Mouse (Mus musculus): ENCODE data around the gene Prkce. TPM values are rescaled to one million over a fixed set of nuclear protein-coding genes. Genes with fewer than 3 reads are reported as not detected.

The Prkce gene
- polyA plus RNA-seq, 1 experiment from 2014 or later = 44.3 TPM

DNA sequence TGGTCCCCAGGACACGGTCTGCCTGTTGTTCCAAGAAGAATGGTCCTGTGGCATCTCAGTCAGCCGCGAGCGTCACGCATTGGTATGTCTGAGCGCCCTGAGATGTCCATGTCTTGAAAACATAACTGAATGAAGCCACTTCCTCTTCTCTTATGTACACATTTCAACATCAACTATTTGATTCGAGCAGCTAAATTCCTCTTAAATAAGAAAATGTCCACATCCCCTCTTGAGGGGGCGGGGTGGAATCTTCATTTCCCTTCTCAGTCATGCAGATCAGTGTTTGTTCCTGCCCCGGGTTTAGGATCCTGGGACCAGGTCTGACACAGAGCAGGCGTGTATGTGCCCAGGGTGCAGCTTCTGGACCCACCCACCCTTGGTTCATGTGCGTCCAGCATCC is 211.0 kb downstream of the Prkce start:
- H3K36me3 ChIP-seq (ENCODE audit: control insufficient read depth, insufficient read depth, low read length) = no peaks in the 10 kb centered on the region
- H3K9ac ChIP-seq (replicated peaks; ENCODE audit: low read depth, low read length) = no peak overlapping the region
- whole genome bisulfite sequencing = 82% methylated on average over 11 of the region's 11 CpGs
- H3K27ac ChIP-seq (ENCODE audit: low read depth, low read length) = no peak overlapping the region
- H3K4me3 ChIP-seq (ENCODE audit: low read depth, low read length) = no peak overlapping the region
- peaks cover 3% of the 10 kb centered on the region; the same call in 1 of the 2 replicates for H3K4me1 ChIP-seq (ENCODE audit: control insufficient read depth, insufficient read depth, low read length)
- no peaks in the 10 kb centered on the region for H3K27me3 ChIP-seq (ENCODE audit: control insufficient read depth, insufficient read depth, low read length)
- no peak for ATAC-seq (ENCODE audit: low read depth)
- no peak overlapping the region for H3K4me2 ChIP-seq (ENCODE audit: low read depth, low read length)
- no peaks in the 10 kb centered on the region for H3K9me3 ChIP-seq (ENCODE audit: control insufficient read depth, low read length)

DNA sequence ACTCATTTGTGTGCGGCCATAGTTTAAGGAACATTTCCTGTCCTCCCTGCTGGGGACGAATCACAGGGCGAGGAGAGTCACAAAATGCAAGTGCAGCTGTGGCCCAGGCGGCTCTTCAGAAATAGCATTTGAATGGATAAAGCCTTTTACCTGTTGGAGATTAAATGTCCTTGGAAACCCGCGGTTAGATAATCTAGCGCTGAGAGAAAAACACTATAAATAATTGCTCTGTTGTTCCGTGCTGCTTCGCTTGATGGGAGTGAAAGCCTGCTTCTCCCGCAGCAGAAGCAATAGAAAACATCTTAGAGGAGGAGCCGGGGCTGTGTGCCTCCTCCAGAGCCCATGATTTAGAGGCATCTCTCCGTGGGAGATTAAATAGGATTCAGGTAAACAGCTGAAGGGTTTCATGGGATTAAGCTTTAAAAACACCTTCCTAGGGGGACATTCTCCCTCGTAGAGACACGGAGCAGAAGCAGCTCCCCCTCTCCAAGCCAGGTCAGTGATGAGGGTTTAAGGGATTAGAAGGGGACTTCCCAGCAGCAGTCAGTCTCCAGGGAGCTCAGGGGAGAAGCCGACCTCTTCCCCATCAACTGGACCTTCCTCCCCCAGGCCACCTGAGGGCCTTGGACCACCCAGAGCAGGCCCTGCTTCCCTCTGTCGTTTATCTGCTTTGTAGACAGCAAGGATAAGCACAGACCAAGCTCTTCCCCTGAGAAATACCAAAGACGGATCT is 212.0 kb downstream of the Prkce start:
- ATAC-seq (ENCODE audit: low read depth) = no peak
- Histone ChIP-seq H3K9ac (replicated peaks; ENCODE audit: low read depth, low read length) (0 out of 2 replicates have a peak overlapping the region, but pooled peaks have one; percentile 2), H3K27ac (ENCODE audit: low read depth, low read length) (peak overlapping the region; percentile 55; the same call in 1 of the 2 replicates), H3K36me3 (ENCODE audit: control insufficient read depth, insufficient read depth, low read length) (no peaks in the 10 kb centered on the region), H3K4me1 (ENCODE audit: control insufficient read depth, insufficient read depth, low read length) (peaks cover 3% of the 10 kb centered on the region; the same call in 1 of the 2 replicates), H3K4me3 (ENCODE audit: low read depth, low read length) (no peak overlapping the region), H3K27me3 (ENCODE audit: control insufficient read depth, insufficient read depth, low read length) (no peaks in the 10 kb centered on the region), H3K9me3 (ENCODE audit: control insufficient read depth, low read length) (no peaks in the 10 kb centered on the region), H3K4me2 (ENCODE audit: low read depth, low read length) (no peak overlapping the region)
- WGBS = 13% methylated on average over 17 of the region's 17 CpGs

DNA sequence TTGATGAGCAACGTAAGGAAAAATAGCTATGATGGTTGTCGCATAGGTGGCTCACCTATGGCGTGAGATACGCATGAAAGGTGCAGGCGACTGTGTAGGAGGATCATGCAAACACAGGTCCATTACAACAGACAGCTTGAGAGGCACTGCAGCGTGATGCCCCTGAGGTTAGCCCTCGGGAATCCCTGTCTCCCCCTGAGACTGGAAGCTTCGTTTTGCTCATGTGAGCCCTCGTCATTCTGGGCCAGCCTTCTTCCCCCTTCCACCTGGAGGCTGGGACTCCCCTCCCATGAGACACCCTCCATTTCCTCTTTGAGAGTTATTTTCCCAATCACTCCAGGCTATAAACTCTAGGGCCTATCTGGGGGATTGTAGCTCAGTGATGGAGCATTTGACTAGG is 213.9 kb downstream of the Prkce start:
- Histone ChIP-seq H3K4me2 (ENCODE audit: low read depth, low read length) (no peak overlapping the region), H3K36me3 (ENCODE audit: control insufficient read depth, insufficient read depth, low read length) (no peaks in the 10 kb centered on the region), H3K4me3 (ENCODE audit: low read depth, low read length) (no peak overlapping the region), H3K27ac (ENCODE audit: low read depth, low read length) (no peak overlapping the region), H3K4me1 (ENCODE audit: control insufficient read depth, insufficient read depth, low read length) (peaks cover 3% of the 10 kb centered on the region; the same call in 1 of the 2 replicates), H3K27me3 (ENCODE audit: control insufficient read depth, insufficient read depth, low read length) (no peaks in the 10 kb centered on the region), H3K9ac (replicated peaks; ENCODE audit: low read depth, low read length) (no peak overlapping the region), H3K9me3 (ENCODE audit: control insufficient read depth, low read length) (no peaks in the 10 kb centered on the region)
- no peak for ATAC-seq (ENCODE audit: low read depth)
- WGBS = 82% methylated on average over 9 of the region's 9 CpGs

DNA sequence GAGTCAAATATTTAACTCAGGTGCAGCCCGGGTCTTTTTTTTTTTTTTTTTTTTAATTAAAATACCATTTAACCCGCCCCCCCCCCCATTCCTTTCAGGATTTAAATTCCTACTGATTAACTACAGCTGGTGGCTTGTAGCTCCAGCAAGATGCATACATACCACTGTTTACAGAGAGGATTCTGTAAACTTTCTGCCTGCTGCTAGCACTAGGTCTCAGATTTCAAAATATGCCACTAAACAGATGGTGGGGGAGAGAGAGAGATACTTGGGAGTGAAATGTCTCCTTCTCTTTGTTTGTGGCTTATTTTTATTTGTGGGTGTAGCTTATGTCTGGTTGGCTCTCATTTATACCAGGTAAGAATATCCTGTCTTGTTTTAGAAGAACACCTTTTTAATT is 215.3 kb downstream of the Prkce start:
- Histone ChIP-seq H3K27ac (ENCODE audit: low read depth, low read length) (no peak overlapping the region), H3K27me3 (ENCODE audit: control insufficient read depth, insufficient read depth, low read length) (no peaks in the 10 kb centered on the region), H3K4me2 (ENCODE audit: low read depth, low read length) (no peak overlapping the region), H3K36me3 (ENCODE audit: control insufficient read depth, insufficient read depth, low read length) (no peaks in the 10 kb centered on the region), H3K9me3 (ENCODE audit: control insufficient read depth, low read length) (no peaks in the 10 kb centered on the region), H3K9ac (replicated peaks; ENCODE audit: low read depth, low read length) (no peak overlapping the region), H3K4me3 (ENCODE audit: low read depth, low read length) (no peak overlapping the region), H3K4me1 (ENCODE audit: control insufficient read depth, insufficient read depth, low read length) (peaks cover 3% of the 10 kb centered on the region; the same call in 1 of the 2 replicates)
- 73% methylated on average over 1 of the region's 2 CpGs for WGBS
- no peak for ATAC-seq (ENCODE audit: low read depth)

DNA sequence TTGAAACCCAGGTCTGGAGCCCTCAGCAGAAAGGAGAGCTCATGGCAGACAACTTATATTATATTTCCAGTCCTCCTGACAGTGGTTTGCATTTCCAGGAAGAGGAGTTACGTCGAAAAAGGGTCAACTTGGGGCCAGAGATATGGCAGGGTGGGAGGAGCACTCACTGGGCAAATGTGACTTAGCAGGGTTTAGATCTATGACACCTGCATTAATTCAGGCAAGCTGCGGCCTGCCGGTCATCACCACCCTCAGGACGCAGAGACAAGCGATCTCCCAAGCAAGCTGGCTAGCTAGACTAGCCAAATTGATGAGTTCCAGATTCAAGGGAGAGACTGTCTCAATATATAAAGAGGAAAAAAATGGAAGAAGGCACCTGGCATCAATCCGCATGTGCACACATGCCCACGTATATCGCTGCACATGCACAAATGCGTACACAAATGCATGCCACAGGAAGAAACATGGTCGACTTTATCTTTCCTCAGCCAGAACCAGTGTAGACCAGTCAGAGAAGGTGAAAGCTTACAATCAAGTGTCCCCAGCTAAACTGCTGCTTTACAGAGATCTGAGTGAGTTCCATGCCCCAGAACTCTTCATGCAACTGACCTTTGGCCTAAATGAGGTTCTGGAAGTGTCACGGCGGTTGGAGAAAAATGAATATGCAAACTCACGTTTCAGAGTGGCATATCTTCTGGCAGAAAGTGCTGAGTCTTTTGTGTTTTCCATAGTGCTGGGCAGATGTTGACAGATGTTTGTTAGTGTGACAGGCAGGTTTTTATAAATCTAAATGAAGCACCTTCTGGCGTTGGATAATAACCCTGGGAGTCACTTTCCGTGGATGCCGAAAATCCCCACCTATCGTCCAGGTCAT is 216.4 kb downstream of the Prkce start:
- no peak overlapping the region for H3K9ac ChIP-seq (replicated peaks; ENCODE audit: low read depth, low read length)
- H3K4me2 ChIP-seq (ENCODE audit: low read depth, low read length) = no peak overlapping the region
- H3K4me3 ChIP-seq (ENCODE audit: low read depth, low read length) = no peak overlapping the region
- H3K36me3 ChIP-seq (ENCODE audit: control insufficient read depth, insufficient read depth, low read length) = no peaks in the 10 kb centered on the region
- H3K27ac ChIP-seq (ENCODE audit: low read depth, low read length) = no peak overlapping the region
- WGBS = 78% methylated on average over 18 of the region's 18 CpGs
- no peak for ATAC-seq (ENCODE audit: low read depth)
- no peaks in the 10 kb centered on the region for H3K9me3 ChIP-seq (ENCODE audit: control insufficient read depth, low read length)
- H3K4me1 ChIP-seq (ENCODE audit: control insufficient read depth, insufficient read depth, low read length) = peaks cover 3% of the 10 kb centered on the region; the same call in 1 of the 2 replicates
- H3K27me3 ChIP-seq (ENCODE audit: control insufficient read depth, insufficient read depth, low read length) = no peaks in the 10 kb centered on the region

DNA sequence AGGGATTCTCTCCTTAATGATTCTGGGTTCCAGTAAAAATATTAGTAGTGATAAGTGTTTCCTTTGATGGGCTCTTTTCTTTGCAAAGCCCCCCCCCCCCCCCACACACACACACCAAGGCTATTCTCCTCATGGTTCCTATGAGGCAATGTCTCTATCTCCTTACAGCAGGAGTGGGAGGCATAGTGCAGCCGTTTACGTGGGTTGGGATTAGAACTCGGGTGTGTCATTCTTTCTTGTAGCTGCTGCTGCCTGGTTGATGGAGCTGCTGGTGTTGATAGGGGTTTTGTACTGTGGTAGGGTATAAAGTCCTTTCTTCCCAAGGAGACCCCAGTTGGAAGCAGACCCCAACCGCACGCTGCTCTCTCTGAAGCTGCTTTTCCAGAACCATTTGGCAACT is 224.9 kb downstream of the Prkce start:
- 90% methylated on average over 5 of the region's 5 CpGs for WGBS
- Histone ChIP-seq H3K9ac (replicated peaks; ENCODE audit: low read depth, low read length) (no peak overlapping the region), H3K27ac (ENCODE audit: low read depth, low read length) (no peak overlapping the region), H3K4me1 (ENCODE audit: control insufficient read depth, insufficient read depth, low read length) (0 out of 2 replicates have a peak, but pooled peaks cover 3% of the 10 kb centered on the region), H3K27me3 (ENCODE audit: control insufficient read depth, insufficient read depth, low read length) (no peaks in the 10 kb centered on the region), H3K4me2 (ENCODE audit: low read depth, low read length) (no peak overlapping the region), H3K4me3 (ENCODE audit: low read depth, low read length) (no peak overlapping the region), H3K36me3 (ENCODE audit: control insufficient read depth, insufficient read depth, low read length) (no peaks in the 10 kb centered on the region), H3K9me3 (ENCODE audit: control insufficient read depth, low read length) (no peaks in the 10 kb centered on the region)
- no peak for ATAC-seq (ENCODE audit: low read depth)

DNA sequence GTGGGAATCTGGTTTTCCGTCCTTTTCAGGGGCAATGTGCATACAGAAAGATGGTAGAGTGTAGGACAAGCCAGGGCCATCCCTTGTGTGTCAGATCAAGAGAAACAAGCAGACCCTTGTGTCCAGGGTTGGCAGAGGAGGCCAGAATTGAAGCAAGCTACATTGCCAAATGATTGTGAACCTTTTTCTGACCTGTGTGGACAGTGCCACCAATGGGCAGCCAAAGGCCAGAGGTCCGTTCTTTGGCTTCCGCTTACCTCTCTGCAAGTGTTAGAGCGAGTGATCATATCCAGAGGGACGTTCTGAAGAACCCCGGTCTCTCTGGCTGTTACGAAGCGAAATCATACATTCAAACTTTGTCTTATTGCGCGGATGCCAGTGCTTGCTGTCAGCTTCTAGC is 225.6 kb downstream of the Prkce start:
- Histone ChIP-seq H3K4me2 (ENCODE audit: low read depth, low read length) (no peak overlapping the region), H3K9me3 (ENCODE audit: control insufficient read depth, low read length) (no peaks in the 10 kb centered on the region), H3K27me3 (ENCODE audit: control insufficient read depth, insufficient read depth, low read length) (no peaks in the 10 kb centered on the region), H3K36me3 (ENCODE audit: control insufficient read depth, insufficient read depth, low read length) (no peaks in the 10 kb centered on the region), H3K4me3 (ENCODE audit: low read depth, low read length) (no peak overlapping the region), H3K4me1 (ENCODE audit: control insufficient read depth, insufficient read depth, low read length) (0 out of 2 replicates have a peak, but pooled peaks cover 3% of the 10 kb centered on the region), H3K27ac (ENCODE audit: low read depth, low read length) (no peak overlapping the region), H3K9ac (replicated peaks; ENCODE audit: low read depth, low read length) (no peak overlapping the region)
- no peak for ATAC-seq (ENCODE audit: low read depth)
- 99% methylated on average over 10 of the region's 10 CpGs for WGBS

DNA sequence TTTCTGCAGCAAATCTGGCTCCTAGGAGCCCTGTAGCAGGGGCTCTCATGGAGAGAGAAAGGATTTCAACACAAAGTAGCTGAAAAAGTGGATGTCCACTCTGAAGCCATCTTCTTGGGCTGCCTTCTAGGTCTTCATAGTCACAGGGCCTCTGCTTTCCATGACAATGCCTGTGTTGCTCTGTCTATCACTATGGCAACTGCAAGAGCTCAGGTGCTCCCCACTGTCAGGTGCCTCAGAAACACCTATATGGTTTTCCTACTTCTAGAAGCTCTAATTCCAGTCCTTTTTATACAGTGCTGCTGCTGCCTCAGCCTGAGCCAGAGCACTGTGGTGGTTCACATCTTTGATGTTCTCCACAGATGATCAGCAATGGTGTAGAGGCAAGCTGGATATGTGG is 229.5 kb downstream of the Prkce start:
- Histone ChIP-seq H3K4me2 (ENCODE audit: low read depth, low read length) (no peak overlapping the region), H3K4me1 (ENCODE audit: control insufficient read depth, insufficient read depth, low read length) (no peaks in the 10 kb centered on the region), H3K27ac (ENCODE audit: low read depth, low read length) (no peak overlapping the region), H3K36me3 (ENCODE audit: control insufficient read depth, insufficient read depth, low read length) (no peaks in the 10 kb centered on the region), H3K27me3 (ENCODE audit: control insufficient read depth, insufficient read depth, low read length) (no peaks in the 10 kb centered on the region), H3K9ac (replicated peaks; ENCODE audit: low read depth, low read length) (no peak overlapping the region), H3K9me3 (ENCODE audit: control insufficient read depth, low read length) (no peaks in the 10 kb centered on the region), H3K4me3 (ENCODE audit: low read depth, low read length) (no peak overlapping the region)
- ATAC-seq (ENCODE audit: low read depth) = no peak

DNA sequence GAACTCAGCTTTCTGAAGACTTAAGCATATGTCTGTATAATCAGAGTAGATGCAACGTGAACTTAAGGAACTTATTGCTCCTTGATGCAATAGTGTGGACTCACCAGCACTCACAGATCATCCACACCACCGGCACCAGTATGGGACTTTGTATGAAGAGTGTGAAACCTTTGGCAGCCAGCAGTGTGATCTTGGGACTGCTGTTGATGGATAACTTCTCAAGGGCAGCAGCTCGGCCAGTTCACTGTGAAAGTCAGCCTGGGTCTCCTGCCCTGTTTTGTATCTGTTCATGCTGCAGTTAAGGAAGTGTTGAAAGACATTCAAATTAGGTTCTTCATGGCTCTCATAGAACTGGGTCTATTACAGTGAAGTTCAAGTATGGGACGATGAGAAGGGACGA is 230.1 kb downstream of the Prkce start:
- Histone ChIP-seq H3K27ac (ENCODE audit: low read depth, low read length) (no peak overlapping the region), H3K4me3 (ENCODE audit: low read depth, low read length) (no peak overlapping the region), H3K36me3 (ENCODE audit: control insufficient read depth, insufficient read depth, low read length) (no peaks in the 10 kb centered on the region), H3K9ac (replicated peaks; ENCODE audit: low read depth, low read length) (no peak overlapping the region), H3K4me2 (ENCODE audit: low read depth, low read length) (no peak overlapping the region), H3K27me3 (ENCODE audit: control insufficient read depth, insufficient read depth, low read length) (no peaks in the 10 kb centered on the region), H3K4me1 (ENCODE audit: control insufficient read depth, insufficient read depth, low read length) (no peaks in the 10 kb centered on the region), H3K9me3 (ENCODE audit: control insufficient read depth, low read length) (no peaks in the 10 kb centered on the region)
- ATAC-seq (ENCODE audit: low read depth) = no peak
- 91% methylated on average over 5 of the region's 5 CpGs for WGBS

All from neural tube, embryonic 14.5 days (tissue).